Mouse (Mus musculus) retina, embryonic 14.5 days (tissue): Measurements from ENCODE around the gene Anxa4.
A peak's percentile ranks its signal among the peaks of the same experiment; 100 is the strongest.

Experiments used
- DNase-seq: peaks from one replicate; pipeline ENCODE4 v3.0.0-alpha.2; 2015; ENCODE audit warnings: low spot score

Anxa4 gene

GRCm38 (mm10) chr6:86752843-86753485 lies 40.4 kb downstream of the Anxa4 start:
- DNase-seq: no peak

GRCm38 (mm10) chr6:86750961-86751360 lies 42.4 kb downstream of the Anxa4 start:
- no peak for DNase-seq

DNA sequence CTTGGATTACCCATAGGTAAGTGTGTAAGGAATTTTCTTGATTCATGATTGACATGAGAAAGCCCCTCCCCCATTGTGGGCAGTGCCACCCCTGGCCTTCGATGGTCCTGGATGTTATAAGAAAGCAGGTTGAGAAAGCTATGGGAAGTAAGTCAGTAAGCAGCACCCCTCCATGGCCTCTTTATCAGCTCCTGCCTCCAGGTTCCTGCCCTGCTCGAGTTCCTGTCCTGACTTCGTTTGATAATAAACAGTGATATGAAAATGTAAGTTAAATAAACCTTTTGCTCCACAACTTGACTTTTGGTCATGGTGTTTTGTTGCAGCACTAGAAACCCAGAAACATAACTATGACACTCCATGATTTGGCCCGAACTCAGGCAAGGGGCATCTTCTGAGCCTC lies 43.6 kb downstream of the Anxa4 start:
- DNase-seq: no peak

DNA sequence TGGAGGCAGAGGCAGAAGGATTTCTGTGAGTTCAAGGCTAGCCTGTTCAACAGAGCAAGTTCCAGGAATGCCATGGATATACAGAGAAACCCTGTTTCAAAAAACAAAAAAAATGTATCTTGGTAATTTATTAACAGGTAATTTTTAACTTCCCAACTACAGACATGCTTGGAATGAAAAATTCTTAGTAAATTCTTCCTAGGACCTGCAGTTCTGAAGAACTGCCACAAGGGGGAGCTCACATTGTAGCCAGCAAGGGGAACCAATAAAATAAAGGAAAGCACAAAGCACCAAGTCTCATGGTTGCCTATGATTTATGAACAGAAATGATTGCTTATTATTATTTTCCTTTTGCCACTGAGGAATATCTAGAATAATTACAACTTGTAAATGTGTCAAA lies 46.2 kb downstream of the Anxa4 start:
- peak; percentile 80 for DNase-seq

GRCm38 (mm10) chr6:86740652-86741051 lies 52.7 kb downstream of the Anxa4 start:
- DNase-seq: no peak

DNA sequence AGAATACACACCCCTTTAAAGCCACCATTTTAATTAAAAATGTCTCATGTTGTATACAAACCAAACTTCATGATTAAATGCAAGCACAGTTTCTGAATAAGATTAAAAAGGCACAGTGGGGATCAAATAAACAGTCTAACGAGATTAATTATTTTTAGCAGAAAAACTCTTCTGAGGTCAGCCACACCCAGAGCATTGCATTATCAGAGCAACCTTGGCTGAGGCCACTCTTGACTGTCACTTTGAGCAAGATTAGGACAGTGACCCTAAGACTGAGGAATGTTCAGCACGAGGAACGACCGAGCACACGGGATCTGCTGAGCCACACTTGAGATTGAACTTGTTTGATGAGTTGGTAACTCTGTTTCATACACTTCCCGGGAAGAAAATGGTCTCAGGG lies 56.6 kb downstream of the Anxa4 start:
- no peak for DNase-seq

DNA sequence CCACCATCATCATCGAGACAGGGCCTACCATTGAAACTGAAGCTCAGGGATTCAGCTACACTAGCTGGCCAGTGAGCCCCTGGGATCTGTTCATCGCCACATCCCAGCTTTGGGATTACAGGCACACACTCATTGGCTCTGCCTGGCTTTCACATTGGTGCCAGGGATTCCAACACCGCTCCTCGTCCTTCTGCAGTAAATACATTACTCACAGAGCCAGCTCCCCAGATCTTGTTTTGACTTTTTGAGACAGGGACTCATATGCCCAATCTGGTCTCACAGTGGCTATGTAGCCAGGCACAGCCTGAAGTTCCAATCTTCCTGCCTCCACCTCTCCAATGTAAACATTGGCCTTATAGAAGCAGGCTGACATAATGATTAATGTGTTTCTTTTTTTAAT lies 57.1 kb downstream of the Anxa4 start:
- DNase-seq: no peak

DNA sequence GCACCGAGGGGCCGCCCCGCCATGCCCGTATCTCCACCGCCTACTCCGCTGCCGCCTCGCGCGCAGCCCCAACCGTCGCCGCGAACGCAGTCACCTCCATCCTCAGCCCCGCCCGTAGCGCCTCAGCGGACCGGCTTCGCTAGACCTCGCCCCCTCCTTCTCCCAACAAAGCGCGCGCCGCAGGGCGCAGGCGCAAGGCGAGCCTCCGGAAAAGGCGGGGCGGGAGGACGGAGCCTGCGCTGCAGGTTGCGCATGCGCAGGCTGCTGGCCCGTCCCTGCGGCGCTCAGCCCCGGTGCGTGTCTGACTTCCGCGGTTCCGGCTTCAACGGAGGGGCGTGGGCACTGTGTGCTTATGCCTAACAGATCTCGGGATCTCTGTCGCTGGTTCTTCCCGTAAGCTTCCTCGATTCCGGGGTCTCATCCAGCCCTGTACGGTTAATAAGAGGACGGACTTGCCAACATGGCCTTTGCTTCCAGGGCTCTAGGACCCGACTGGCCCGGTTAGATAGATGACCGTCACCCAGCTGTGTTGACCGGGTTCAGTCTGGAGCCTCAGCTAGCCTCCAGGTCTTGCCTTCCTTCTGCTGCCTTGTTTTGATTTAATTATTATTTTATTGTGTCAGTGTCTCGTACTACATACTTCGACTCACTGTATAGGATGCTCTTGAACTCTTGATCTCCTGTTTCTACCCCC lies 60.1 kb downstream of the Anxa4 start, which contains the start of gene Gmcl1:
Gmcl1 (minus strand) TSS at position 201 of the 694 bp plus-strand sequence.
- peak; percentile 99 for DNase-seq

DNA sequence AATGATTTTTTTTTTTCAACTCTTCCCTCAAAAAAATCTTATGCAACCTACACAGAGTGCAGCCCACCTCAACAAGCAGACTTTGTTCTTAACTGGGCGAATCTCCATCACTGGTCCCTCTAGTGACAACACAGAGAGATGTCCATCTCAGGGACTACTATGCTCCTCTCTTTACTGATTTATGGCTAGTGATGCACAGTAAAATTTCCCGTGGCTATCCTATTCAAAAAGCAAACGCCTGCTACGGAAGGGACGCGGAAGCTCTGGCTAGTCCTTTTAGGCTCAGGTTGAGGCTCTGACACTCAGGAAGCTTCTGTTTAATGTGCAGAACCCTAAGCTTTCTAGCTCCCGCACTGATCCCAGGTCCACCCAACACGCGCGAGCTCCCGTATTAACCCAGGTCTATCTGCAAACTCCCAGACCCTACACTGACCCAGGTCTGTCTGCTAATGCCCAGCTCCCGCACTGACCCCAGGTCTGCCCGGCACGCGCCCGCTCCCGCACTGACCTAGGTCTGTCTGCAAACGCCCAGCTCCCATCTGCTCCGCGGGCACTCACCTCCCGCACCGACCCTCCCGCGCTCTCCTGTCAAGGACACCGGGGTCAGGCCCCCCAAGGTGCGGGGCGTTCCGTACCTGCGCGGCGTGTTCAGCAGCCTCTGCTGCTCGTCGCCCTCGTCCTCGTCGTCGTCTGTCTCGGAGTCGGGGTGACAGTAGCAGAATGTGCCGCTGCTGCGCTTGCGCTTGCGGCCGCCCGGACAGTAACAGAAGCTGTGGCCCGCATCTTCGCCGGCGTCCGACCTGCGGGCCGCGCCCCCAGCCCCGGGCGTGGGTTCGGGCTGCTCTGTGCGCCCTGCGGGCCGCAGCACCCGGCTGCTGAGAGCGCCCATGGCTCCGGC lies 60.9 kb downstream of the Anxa4 start:
- DNase-seq: no peak

DNA sequence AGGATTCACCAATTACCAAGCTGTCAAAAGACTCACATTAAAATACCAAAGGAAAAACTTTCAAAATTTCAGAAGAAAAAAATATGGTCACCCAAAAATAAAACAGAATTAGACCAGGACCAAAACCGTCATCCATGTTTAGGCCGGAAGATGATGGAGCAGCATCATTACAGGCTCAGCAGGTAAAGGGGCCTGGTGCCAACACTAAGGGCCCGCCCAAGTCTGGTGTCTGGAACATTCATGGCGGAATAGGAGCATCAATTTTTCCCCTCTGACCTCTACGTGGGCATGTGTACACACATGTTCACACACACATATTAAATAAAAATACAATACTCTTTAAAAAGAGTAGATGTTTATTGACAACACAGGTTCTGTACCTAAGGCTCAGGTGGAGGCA lies 64.7 kb downstream of the Anxa4 start:
- no peak for DNase-seq

DNA sequence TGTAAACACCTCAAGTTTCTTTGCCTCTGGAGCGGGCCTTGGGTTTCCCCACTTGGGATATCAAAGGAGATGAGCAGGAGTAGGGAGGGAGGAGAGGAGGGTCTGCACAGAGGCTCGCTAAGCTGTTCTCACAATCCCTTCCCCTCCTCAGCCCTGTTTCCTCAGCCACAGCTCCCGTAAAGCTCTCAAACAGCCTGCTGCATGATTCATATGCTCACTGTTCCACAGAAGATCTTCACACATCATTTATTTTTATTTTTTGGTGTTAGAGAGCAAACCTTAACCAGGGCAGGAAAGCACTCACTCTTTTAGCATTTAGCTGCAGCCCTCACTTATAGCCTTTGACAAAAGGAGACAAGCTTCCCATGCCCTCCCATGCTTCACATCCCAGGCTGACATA lies 71.4 kb downstream of the Anxa4 start:
- no peak for DNase-seq

- no peak for DNase-seq
These were observed 85.2 kb downstream of the Anxa4 start for GRCm38 (mm10) chr6:86708072-86708774.

GRCm38 (mm10) chr6:86702577-86702976 lies 90.8 kb downstream of the Anxa4 start:
- DNase-seq: no peak

DNA sequence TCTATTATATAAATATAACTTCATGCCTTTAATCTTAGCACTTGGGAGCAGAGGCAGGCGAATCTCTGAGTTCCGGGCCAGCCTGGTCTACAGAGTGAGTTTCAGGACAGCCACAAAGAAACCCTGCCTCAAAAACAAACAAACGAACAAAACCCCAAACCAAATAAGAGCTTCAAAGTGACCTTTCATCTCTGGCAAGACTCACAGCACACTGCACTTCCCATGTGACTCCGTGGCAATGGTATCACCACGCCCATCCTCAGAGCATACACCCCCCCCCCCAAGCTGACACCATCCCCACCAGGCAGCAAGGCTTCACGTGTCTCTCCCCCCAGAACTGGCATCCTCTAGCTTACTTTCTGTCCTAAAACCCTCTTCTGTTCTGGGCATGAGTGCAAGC lies 95.5 kb downstream of the Anxa4 start:
- no peak for DNase-seq

DNA sequence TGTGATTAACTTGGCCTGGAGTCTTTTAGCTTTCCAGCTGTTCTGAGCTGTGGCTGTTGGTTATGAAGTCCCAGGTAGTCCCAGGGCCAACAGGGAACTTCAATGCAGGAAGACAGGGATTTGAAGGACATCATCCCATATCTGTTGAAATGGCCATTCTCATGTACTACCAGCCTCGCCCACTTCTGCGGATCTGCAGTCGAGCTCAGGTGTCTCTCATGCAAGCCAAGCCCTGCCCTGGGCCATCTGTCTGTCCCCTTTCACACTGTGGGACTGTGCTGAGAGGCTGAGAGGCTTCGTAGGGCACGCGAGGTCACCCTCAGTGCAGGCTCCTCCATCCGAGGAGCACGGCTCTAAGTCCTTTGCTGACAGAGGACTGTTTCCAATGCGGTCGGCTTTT lies 97.2 kb downstream of the Anxa4 start:
- DNase-seq: no peak

DNA sequence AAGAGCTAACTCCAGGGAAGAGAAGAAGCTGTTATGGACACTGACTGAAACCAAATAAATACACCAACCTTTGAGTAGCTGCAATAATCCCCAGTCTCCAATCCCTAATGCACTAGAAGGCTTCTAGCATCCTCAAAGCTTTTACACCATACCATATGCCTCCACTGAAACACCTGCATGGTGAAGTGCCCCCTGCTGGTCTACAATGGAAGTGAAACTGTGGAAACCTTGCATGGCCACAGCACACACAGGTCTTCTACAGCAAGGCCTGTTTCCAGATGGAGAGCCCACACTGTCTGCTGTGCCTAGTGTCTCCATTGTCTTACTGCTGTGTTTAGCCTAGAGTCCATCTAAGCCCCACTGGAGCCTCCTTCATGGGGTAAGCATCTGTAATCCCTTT lies 98.9 kb downstream of the Anxa4 start:
- peak; percentile 74 for DNase-seq

DNA sequence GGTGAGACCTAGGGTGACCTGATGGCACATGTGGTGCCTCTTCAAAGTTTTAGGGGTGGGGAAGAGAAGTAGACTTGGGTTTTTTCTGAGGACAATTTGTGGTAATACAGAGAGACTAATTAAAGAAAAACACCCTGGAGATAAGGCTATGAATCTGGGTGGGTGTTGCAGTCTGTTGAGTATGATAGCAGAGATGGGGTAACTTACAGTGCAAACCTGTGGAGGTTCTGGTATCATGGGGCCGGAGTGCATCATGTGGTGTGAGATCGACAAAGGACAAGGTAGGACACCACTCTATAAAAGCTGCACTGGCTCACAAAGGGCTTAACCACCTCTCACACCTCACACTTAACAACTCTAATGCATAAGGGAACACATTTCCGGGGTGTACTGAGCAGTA lies 103.7 kb downstream of the Anxa4 start:
- no peak for DNase-seq

DNA sequence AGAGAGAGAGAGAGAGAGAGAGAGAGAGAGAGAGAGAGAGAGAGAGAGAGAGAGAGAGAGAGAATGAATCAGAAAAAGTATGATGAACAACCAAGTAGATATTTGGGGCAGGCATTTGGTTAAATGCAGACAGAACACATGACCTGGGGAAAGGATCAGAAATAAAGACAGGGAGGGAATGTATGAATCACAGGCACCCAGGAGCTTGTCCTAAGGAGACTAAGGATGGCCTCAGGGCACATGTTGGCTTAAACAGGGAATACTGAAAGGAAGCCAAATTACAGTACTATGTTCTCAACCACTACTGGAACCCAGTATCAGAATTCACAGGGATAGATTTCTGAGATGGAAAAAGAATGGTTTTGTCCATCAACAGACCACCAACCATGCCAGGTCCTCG lies 106.4 kb downstream of the Anxa4 start:
- no peak for DNase-seq
